ENCODE assay signal across 7 mouse cellular contexts in genomic region chr9:57157499-57157898, GRCm38 (mm10). TPM values are rescaled to one million over a fixed set of nuclear protein-coding genes. Genes with fewer than 3 reads are reported as not detected.
DNase-seq lines count a peak whose midpoint lies in the region; ATAC-seq and TF ChIP-seq lines count a peak whose summit lies in the region.

No protein-coding gene starts in this region.

- TF ChIP-seq POLR2A in testis, adult 2 months (IDR thresholded peaks at IDR 0.05; ENCODE audit: control insufficient read depth, low read depth, low read length): no peak
- TF ChIP-seq POLR2A in embryonic fibroblast, embryonic 13.5 days (IDR thresholded peaks at IDR 0.05; ENCODE audit: low read depth, low read length): no peak

- peak overlapping the region; percentile 92 for H3K4me3 ChIP-seq in testis, adult 2 months (ENCODE audit: control insufficient read depth, low read depth, low read length)
- H3K4me3 ChIP-seq in embryonic fibroblast, embryonic 13.5 days (ENCODE audit: insufficient read depth, low read length): peak overlapping the region; percentile 92
- peak overlapping the region; percentile 82 for H3K4me3 ChIP-seq in limb, embryonic 13.5 days

- peak overlapping the region; percentile 76 for H3K9ac ChIP-seq in limb, embryonic 13.5 days

- peaks cover 13% of the 10 kb centered on the region for H3K4me1 ChIP-seq in testis, adult 2 months (ENCODE audit: control insufficient read depth, insufficient read depth, low read length)
- H3K4me1 ChIP-seq in embryonic fibroblast, embryonic 13.5 days (ENCODE audit: control insufficient read depth, insufficient read depth, low read length): no peaks in the 10 kb centered on the region
- peaks cover 17% of the 10 kb centered on the region for H3K4me1 ChIP-seq in limb, embryonic 13.5 days

- WGBS in limb, embryonic 13.5 days: 38% methylated on average over 13 of the region's 13 CpGs

- DNase-seq in testis, postnatal 14 days (ENCODE audit: low spot score): no peak
- peak; percentile 28 for DNase-seq in telencephalon, adult 2 months (ENCODE audit: low read depth, low spot score)
- no peak for DNase-seq in cerebellum, adult 11-12 months
- no peak for DNase-seq in retina, embryonic 14.5 days (ENCODE audit: low spot score)

- H3K27me3 ChIP-seq in testis, adult 2 months (ENCODE audit: control insufficient read depth, insufficient read depth, low read length): no peaks in the 10 kb centered on the region
- H3K27me3 ChIP-seq in limb, embryonic 13.5 days: no peaks in the 10 kb centered on the region

- no peak overlapping the region for H3K27ac ChIP-seq in testis, adult 2 months (ENCODE audit: control insufficient read depth, insufficient read depth, low read depth, low read length)
- H3K27ac ChIP-seq in embryonic fibroblast, embryonic 13.5 days (ENCODE audit: insufficient read depth, low read length): no peak overlapping the region
- no peak overlapping the region for H3K27ac ChIP-seq in limb, embryonic 13.5 days

- ATAC-seq in limb, embryonic 13.5 days (ENCODE audit: low FRiP score, low read depth): no peak

- no peak for TF ChIP-seq CTCF in testis, adult 2 months (IDR thresholded peaks at IDR 0.05; ENCODE audit: control insufficient read depth, insufficient read depth, insufficient replicate concordance, low read depth, low read length)
- no peak for TF ChIP-seq CTCF in embryonic fibroblast, embryonic 13.5 days (IDR thresholded peaks at IDR 0.05; ENCODE audit: borderline replicate concordance, insufficient read depth, low read length)

- no peaks in the 10 kb centered on the region for H3K9me3 ChIP-seq in limb, embryonic 13.5 days

- peak overlapping the region; percentile 96 for H3K4me2 ChIP-seq in limb, embryonic 13.5 days (replicated peaks)

- H3K36me3 ChIP-seq in testis, adult 2 months (ENCODE audit: control insufficient read depth, insufficient read depth, low read length): no peaks in the 10 kb centered on the region
- H3K36me3 ChIP-seq in limb, embryonic 13.5 days: peaks cover 16% of the 10 kb centered on the region

RNA-seq across cellular contexts. Expression of gene Commd4, which starts 0.6 kb away (rescaled TPM):
- 26.5 and 28.7 TPM in 2 replicates for polyA plus RNA-seq in testis, adult 2 months (2012; rRNA removed)
- 48.4 and 52.4 TPM in 2 replicates for polyA plus RNA-seq in embryonic fibroblast, embryonic 13.5 days (2011; ENCODE audit: insufficient read length, low read depth, missing spikeins)
- 91.5 and 99.2 TPM in 2 replicates for polyA plus RNA-seq in limb, embryonic 13.5 days (2015; fragmentation: Nextera tagmentation; extraction: Ambion mirVana)

RNA-seq across cellular contexts. Expression of gene Neil1, which starts 9.4 kb away (rescaled TPM):
- polyA plus RNA-seq in testis, adult 2 months (2012; rRNA removed): 0.54 and 0.57 TPM in 2 replicates
- polyA plus RNA-seq in embryonic fibroblast, embryonic 13.5 days (2011; ENCODE audit: insufficient read length, low read depth, missing spikeins): 6.5 and 7.0 TPM in 2 replicates
- 9.5 and 10.0 TPM in 2 replicates for polyA plus RNA-seq in limb, embryonic 13.5 days (2015; fragmentation: Nextera tagmentation; extraction: Ambion mirVana)

RNA-seq across cellular contexts. Expression of gene Man2c1, which starts 27.0 kb away (rescaled TPM):
- polyA plus RNA-seq in testis, adult 2 months (2012; rRNA removed): 192 and 208 TPM in 2 replicates
- 81.2 and 86.1 TPM in 2 replicates for polyA plus RNA-seq in embryonic fibroblast, embryonic 13.5 days (2011; ENCODE audit: insufficient read length, low read depth, missing spikeins)
- polyA plus RNA-seq in limb, embryonic 13.5 days (2015; fragmentation: Nextera tagmentation; extraction: Ambion mirVana): 64.5 and 71.0 TPM in 2 replicates
